Mouse (Mus musculus) mature B cell (primary cell): ENCODE data around the gene Spock1.
"Not testable (repeated sequence)": the region's sequence is repeated elsewhere in the genome, so short reads cannot be mapped to it uniquely, and the experiment has no call there.

ENCODE experiments used
- in situ Hi-C: fragments of 300-500 bp; cut with MboI; formaldehyde crosslinking; loops from 2 replicates; pipeline ENCODE4 v1.14.3; 2019

Spock1 gene

GRCm38 (mm10) chr13:57603226-57603625, 304.9 kb downstream of the Spock1 start:
- in situ Hi-C loops: no loop called here

DNA sequence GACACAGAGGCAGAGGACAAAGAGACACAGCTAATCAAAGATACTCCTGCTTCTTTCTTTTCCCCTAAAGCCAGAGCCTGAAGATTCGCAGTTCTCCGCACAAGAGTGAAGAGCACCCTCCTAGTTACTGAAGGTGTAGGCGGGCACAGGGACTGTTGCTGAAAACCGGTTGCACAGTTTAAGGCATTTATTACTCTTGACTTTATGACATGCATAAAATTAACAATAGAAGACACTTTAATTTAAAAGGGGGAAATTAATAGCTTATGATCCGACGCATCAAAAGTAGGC, 312.4 kb downstream of the Spock1 start:
- in situ Hi-C loops: no loop called here

GRCm38 (mm10) chr13:57595032-57595760, 312.9 kb downstream of the Spock1 start:
- in situ Hi-C loops: no loop called here

GRCm38 (mm10) chr13:57589338-57589914, 318.7 kb downstream of the Spock1 start:
- in situ Hi-C loops: not testable (repeated sequence)

- in situ Hi-C loops: no loop called here
These were observed 319.4 kb downstream of the Spock1 start for GRCm38 (mm10) chr13:57588558-57589273.

GRCm38 (mm10) chr13:57585131-57585530, 323.0 kb downstream of the Spock1 start:
- in situ Hi-C loops: no loop called here

- in situ Hi-C loops: no loop called here
These were observed 325.7 kb downstream of the Spock1 start for GRCm38 (mm10) chr13:57582314-57582976.

DNA sequence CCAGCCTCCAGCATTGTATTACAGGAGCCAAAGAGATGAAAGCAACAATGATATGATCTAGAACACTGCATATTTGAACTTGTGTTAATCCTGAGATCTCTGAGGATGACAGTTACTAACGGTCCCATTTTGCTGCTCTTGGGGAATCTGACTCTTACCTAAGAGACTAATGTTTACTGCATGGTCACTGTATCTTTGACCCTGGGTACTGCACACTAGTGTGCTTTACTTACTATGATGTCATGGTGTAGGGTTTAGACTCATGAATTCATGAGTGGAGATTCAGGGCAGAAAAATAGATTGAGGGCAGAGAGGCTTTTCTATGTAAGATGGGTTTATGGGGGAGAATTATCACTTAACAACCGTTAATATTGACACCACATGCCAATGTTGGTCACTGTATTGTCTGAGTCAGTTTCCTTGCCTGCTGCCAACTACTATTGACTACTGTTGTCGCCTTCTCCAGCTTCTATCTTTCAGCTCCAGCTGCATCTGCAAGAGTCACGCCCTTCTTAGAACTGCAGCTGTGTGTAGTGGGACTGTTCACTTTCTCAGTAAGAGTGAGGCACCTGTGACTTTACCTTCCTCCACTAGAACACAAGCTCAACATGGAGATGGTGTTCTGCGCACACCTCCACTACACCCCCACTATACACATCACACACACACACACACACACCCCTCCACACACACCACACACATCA, 330.4 kb downstream of the Spock1 start:
- in situ Hi-C loops: no loop called here

DNA sequence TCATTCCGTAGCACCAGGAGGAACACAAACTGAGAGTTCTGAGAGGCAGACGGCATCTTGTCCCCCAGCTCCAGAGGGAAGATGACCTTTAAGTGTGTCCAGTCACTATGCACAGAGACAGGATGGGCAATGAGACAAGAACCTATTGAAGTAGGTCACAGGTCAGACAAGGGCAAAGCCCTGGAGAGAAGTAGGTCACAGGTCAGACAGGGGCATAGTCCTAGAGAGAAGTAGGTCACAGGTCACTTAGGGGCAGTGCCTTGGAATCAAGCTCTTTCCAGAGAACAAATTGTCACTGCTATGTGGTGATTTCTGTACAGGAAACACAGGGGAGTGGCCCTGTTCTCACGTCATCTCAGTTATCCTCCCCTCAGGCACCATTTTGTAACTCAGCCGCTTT, 334.6 kb downstream of the Spock1 start:
- in situ Hi-C loops: no loop called here

DNA sequence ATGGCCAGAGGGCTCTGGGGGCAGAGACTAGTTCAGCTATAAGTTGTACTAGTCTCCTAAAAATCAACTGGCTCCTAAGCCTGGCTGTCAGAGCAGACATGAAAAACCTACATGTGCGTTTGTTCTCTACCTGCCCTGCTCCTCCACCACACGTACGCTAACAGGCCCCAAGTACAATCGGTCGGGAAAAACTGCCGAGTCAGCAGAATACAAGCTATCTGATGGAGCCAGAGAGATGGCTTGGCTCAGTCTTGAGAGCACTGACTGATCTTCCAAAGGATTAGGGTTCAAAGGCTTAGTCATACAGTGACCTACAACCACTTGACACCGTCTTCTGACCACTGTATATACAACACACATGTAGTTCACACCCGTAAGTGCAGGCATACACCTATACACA, 339.7 kb downstream of the Spock1 start:
- in situ Hi-C loops: no loop called here

DNA sequence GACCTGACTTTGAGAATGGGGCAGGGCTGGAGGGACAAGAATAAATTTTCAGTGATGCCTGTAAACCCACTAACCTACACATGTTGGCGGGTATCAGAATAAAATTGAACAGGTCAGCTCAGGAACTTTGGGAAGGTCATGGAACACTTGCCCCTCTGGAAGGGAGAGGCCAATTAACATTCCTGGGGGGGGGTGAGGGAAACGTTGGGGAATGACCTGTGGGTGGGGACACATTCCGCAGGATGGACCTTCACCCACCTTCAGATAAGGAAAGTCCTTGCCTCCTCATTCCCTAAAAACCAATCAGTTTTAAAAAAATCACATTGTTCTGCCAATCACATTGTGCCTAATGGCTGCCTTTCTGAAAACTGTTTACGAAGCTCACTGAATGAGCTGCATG, 352.9 kb downstream of the Spock1 start:
- in situ Hi-C loops: no loop called here

DNA sequence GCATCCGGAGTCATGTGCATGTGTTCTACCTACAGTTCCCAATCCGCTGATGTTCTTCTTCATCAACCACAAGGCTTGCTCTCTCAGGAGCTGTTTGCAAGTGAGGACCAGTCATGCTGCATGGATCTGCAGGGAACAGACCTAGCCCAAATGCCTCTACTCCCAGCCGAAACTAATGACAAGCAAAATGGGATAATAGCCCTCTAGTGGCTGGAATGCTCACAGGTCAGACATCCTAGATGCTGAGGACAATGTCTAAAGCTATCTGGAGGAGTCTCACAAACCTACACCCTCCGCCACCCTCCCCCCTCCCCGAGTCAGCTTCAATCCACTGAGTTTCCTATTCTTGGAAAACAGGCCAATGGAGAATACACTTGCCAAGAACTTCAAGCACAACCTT, 358.4 kb downstream of the Spock1 start:
- in situ Hi-C loops: no loop called here

DNA sequence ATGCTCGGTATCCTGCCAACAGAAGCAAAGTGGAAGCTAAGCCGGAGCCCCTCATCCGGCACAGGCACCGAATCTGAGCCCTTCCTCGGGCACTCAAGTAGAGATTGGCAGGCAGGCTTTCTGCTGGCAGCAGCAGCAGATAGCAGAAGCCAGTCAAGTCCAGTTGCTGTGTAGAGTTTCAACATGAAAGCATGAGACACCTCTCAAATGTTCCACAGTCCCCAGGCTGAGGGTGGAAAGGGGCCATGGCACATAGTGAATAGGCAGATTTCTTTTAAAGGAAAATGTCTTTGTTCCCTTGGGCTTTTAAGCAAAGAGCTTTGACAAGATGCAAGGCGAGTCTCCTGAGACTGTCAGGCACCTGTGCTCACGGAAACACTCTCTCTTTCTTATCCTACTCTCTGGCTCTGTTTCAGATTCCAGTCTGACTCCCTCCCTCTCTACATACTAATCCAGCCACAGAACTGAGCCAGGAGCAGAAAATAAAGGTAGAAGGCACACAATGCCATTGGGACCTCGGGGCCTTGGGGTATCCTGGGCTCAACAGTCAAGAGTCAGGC, 371.1 kb downstream of the Spock1 start:
- in situ Hi-C loops: no loop called here

DNA sequence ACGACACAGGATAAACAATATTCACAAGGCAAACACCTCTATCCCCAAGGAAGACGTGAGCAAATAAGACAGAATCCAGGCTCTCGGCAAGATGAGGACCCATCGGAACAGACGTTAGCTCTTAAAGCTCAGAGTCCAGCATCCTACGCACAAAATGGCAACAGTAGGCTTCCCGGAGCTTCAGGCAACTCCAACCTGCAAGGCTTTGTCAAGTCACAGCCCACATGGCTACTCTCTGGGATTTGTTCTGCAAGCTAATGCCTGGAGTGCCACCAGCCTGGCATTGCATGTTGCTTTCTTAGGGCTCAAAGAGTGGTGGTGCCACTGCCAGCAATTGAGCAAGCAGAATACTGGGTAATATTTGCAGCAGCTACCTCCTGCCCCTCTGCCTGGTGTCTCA, 373.8 kb downstream of the Spock1 start:
- in situ Hi-C loops: no loop called here

GRCm38 (mm10) chr13:57525946-57526345, 382.2 kb downstream of the Spock1 start:
- in situ Hi-C loops: no loop called here

DNA sequence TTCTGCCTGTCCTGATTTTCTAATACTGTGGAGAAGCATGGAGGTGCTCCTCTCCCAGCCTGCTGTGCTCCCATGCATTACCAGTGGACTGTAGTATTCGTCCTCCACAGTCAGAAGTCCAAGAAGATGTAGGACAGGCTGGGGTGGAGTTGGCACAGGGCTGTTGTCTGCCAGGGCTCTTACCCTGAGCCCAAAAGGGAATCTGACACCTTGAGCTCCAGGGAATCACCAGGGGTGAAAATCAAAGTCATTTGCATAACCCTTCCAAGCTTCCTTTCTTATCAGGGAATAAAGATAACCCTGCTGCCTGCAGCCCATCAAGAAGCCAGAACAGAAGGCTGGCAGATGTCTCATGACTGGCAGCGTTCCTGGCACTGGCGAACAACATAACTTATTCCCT, 383.6 kb downstream of the Spock1 start:
- in situ Hi-C loops: no loop called here

- in situ Hi-C loops: no loop called here
These were observed 384.8 kb downstream of the Spock1 start for GRCm38 (mm10) chr13:57523366-57523765.

- in situ Hi-C loops: no loop called here
These were observed 385.8 kb downstream of the Spock1 start for GRCm38 (mm10) chr13:57522319-57522718.

DNA sequence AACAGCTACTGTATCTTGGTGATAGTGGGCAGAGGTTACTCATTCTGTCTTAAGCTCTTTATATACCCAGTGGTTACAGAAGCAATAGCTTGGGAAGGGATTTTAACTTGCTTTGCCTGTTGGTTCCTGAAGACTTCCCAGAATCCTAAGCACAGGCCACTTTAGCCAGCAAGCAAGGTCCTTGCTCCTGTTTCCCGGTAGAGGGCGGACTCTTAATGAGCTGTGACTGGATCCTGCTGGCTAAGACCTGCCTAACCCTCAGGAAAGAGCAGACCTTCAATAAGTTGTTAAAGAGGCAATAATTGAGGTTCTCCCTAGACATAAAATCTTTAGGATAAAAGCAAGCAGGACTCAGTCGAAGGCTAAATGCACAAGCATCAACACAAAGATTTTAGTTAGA, 387.0 kb downstream of the Spock1 start:
- in situ Hi-C loops: no loop called here

DNA sequence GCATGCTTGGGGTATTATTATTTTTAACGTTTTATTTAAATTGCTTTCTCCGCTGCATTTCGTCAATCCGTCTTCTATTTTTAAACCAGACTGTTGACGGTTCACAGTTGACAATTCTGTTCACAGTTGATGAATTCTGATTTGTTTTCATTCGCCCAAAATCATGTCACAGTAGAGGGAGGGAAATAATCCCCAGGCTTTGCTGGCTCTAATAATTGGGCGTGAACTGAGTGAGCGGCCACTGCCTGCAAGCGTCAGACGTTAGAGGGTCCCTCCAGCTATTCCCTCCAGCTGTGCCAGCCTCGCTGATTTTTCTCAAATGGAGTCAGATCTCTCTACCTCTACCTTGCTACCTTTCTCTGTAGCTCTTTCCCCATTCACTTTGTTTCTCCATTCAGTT, 388.3 kb downstream of the Spock1 start:
- in situ Hi-C loops: no loop called here

DNA sequence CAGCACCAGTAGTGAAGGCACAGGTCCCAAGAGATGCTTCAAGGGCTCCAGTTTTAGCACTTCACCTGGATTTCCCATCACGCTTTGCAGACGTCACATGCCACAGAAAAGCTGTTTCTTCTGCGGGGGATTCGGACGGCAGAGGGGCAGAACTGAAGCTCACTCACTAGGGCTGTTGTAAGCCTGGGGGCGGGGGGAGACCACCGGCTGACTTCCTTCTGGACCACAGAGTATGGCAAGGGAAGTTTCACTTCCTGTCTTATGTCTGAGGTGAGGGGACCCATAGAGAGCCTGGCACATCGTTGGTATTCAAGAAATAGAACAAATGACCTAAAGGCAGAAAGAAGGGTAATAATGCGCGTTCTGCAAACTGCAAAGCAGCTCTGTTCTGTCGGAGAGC, 392.4 kb downstream of the Spock1 start:
- in situ Hi-C loops: no loop called here

- in situ Hi-C loops: no loop called here
These were observed 406.6 kb downstream of the Spock1 start for GRCm38 (mm10) chr13:57501552-57501951.
